Mouse (Mus musculus): Measurements from ENCODE around the gene Gm10665.
"Not testable (repeated sequence)": the region's sequence is repeated elsewhere in the genome, so short reads cannot be mapped to it uniquely, and the experiment has no call there.

Gene Gm10665

GRCm38 (mm10) chr7:22463975-22464374, at the start of gene Gm10665:
Gene Gm10665 (minus strand): TSS chr7:22464075.
- DNase-seq (ENCODE audit: low spot score in 2 of 2): not testable (repeated sequence)

DNA sequence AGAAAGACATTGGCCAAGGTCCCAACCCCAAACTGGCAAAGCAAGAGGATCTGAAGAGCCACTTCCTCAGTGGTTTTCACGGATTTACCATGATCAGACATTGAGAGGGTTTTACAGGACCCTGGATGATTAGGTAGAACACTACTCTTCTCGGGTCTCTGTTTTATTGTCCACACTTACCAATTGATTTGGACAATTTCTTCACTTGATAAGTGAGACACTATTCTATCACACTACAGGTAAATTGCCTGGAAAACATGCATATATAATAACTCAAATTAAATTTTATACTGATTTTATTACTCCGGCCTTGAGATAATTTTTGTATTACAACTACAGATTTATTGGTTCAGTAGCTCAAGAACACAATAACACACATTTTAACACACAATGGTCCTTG, 35.7 kb upstream of the Gm10665 start, which contains the start of gene Vmn1r151:
Vmn1r151 (minus strand) TSS at position 101 of the 400 bp plus-strand sequence.
- DNase-seq (ENCODE audit: low spot score in 2 of 2): not testable (repeated sequence)

DNA sequence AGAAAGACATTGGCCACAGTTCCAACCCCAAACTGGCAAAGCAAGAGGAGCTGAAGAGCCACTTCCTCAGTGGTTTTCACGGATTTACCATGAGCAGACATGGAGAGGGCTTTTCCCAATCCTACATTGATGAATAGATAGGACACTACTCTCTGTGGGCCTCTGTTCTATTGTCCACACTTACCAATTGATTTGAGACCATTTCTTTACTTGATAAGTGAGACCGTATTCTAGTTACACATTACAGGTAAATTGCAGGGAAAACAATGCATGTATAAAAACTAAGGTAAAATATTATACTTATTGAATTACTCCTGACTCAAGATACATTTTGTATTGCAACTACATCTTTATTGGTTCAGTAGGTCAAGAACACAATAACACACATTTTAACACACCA, 25.7 kb downstream of the Gm10665 start, which contains the start of gene Vmn1r149:
Vmn1r149 (minus strand) TSS at position 101 of the 400 bp plus-strand sequence.
- DNase-seq (ENCODE audit: low spot score in 2 of 2): not testable (repeated sequence)

GRCm38 (mm10) chr7:22413283-22413682, 50.6 kb downstream of the Gm10665 start, which contains the start of gene Vmn1r148:
Gene Vmn1r148 (plus strand): TSS chr7:22413583.
- not testable (repeated sequence) for DNase-seq (ENCODE audit: low spot score in 2 of 2)
